Mouse (Mus musculus) embryonic fibroblast, embryonic 13.5 days (primary cell): ENCODE results near the gene Zfp981.

Source experiments
- CTCF ChIP-seq: IDR thresholded peaks from 2 replicates; pipeline ENCODE4 v1.5.1; 2011; ENCODE audit warnings: mild to moderate bottlenecking, control low read depth, low read length, moderate library complexity, borderline replicate concordance; ENCODE audit not compliant: insufficient read depth
- POLR2A ChIP-seq: IDR thresholded peaks from 2 replicates; pipeline ENCODE4 v1.6.1; 2011; ENCODE audit warnings: low read depth, mild to moderate bottlenecking, control low read depth, low read length, moderate library complexity

DNA sequence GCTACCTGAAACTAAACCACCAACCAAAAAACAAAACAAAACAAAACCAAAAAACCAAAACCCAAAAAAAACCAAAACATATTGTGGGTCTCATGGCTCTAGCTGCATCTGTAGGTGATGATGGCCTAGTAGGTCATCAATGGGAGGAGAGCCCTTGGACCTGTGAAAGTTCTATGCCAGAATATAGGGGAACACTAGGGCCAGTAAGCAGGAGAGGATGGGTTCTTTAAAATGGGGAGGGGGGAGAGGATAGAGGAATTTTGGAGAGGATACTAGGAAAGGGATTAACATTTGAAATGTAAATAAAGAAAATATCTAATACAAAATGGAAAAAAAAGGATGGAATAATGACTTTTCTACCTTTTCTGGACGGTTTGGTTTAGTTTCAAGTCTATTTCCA, 14.6 kb downstream of the Zfp981 start:
- TF ChIP-seq POLR2A (no peak), CTCF (no peak)
